Mouse (Mus musculus) left cerebral cortex, adult 9 months (tissue): ENCODE measurements around the gene Rrp8.
A peak's percentile ranks its signal among the peaks of the same experiment; 100 is the strongest.

Experiments used
- DNase-seq, 2 experiments: peaks; one replicate each; pipeline ENCODE4 v3.0.0; 2022; ENCODE audit warnings: low spot score in 2 of 2

Rrp8 gene

DNA sequence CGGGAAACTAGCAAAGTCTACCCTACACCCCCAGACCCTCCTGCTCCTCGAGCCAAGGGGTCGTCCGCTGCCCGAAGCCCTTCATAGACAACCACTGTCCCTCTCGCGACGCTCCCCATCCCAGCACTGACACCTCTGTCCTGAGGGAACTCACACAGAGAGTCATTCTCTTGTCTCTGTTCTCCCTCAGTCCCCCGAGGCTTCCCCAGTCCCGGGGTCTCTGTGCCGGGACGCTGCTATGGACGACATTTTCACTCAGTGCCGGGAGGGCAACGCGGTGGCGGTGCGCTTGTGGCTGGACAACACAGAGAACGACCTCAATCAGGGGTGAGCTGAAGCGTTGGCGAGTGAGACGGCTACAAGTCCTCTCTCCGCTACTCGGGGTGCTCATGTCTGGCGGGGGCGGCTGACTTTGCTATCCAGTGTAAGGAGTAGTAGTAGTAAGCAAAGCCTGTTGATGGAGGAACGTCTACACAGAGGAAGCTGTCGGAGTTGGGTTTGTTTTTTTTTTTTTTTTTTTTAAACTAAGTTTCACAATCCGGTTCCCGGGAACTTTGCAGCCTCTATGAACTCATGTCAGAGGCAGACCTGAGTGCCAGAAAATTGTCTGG, at the start of gene Rrp8:
Gene Rrp8 (minus strand): TSS at position 475 of the 611 bp plus-strand sequence.
- peak in 1 of 2 experiments; percentile 43 for DNase-seq

DNA sequence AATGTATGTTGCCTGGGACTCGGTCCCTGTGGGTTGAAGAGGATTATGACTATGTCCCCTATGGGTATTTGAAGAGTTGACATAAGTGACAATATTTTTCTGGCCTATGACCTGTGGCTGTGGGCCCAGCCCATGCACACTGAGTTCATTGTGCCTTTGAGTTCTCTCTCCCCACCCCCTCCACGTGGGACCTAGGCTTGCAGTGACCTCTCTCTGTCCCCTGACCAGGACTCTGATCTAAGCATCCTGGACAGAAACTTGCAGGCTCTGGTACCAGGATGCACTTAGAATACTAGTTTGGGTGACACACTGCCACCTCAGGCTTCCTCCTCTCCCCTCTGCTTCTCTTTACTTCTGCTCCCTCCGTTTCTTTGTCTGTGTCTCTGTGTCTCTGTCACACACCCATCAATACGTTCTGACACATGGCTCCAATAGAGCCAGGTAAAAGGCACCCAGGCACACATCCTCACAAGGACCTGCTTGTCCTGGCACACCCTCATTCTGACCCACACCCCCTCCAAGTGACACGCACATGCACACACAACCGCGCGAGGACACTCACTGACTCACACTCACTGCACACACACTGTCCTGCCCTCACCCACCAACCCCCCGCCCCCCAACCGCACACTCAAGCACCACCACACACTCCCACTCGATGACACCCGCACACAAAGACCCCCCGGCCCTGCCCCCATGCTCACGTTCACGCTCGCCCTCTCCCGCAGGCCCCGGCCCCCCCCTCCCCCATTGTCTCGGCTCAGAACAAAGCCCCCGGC, 49.5 kb upstream of the Rrp8 start:
- no peak for DNase-seq

DNA sequence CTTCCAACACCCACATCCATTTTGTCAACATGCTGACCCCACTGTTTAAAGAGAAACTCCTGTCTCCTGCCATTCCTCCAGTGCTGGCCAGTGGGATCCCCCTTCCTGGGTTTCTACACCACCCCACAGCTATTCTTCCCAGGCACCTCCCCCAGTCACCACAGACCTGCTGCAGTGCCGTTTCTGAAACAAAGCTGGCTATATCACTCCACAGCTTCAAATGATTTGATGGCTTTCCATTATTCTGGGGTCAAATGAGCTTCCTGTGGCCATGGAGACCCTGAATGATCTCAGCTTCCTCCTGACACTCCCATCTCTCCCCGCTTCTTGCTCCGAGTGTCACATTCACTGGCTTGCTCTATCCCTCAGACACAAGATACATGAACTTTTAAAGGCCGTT, 47.4 kb upstream of the Rrp8 start:
- no peak for DNase-seq

DNA sequence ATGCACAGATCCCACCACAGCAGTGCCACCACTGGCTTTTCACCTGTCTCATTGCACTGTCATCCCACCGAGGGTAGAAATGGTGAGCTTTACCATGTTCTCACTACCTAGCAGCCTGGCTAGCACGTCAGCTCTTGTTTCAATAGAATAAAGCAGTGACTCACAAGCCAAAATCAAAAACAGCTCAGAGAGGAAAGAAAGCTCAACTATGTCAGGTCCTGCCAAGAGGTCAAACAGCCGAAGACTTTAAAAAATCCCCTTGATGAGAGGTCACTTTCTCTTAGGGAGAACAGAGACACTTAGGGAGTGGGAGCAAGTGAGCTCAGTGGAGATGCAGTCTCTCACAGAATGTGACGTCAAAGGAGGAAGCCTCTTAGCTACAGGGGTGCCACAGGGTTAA, 46.7 kb upstream of the Rrp8 start:
- no peak for DNase-seq

DNA sequence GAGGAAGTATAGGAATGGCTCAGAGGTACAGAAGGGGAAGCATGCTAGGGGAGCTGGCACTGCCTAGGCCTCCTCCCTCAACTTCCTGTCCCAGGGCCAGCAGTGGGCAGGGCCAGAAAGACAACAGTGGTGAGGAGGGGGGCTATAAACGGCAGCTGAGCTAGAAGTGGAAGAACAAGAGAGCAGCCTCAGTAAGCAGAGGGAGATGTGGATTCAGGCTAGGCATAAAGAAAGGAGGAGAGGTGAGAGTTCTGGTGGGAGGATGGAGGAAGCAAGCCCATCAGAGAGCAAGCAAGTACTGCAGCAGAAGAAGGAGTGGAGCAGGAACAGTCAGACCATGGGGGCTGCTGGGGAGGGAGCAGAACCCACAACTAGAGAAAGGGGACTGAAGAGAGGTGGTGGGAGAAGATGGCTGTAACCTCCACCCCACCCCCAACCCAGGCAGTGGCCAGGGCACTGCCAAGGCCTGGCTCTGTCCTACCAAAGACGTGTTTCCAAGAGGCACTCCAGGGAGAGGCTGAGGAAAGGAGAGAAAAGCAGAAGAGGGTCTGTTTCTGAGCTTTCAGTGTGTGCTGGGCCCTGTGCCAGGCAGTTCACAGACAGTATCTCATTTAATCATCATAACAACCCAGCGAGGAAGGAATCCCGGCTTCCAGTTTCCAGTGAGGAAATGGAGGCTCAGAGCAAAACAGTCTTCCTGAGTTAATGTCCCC, 41.5 kb upstream of the Rrp8 start:
- no peak for DNase-seq

DNA sequence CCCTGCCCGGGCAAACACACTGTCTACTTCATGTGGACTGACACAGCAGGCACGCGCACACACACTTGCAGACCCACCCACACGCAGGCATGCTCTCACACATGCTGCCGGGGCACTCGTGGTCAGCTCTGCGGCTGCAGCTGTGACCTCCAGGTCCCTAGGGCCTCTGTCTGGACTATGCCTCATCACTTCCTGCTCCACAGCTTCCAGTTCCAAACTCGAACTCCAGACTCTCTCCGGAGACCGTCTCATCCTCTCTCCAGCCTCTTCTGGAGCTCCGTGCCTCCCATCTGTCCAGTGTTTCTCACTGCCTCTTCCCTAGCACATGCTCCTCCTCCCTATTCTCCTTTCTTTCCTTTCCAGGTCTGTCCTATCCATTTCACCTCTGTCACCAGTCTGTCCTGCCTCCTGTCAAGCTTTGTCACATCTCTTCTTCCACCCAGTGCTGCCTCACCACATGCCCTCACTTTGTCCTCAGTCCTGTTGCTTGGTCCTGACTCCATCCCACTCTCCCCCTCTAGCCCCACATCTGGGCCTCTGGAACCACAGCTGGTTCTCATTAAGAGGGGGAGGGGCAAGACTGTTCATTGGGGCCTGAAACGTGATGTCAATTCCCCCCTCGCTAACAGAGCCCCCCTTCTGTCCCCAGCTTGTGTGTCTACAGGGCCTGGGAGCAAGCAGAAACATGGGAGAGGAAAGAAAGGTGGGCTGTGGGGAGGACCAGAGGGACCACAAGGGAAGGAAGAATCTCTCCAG, 40.8 kb upstream of the Rrp8 start:
- no peak for DNase-seq

DNA sequence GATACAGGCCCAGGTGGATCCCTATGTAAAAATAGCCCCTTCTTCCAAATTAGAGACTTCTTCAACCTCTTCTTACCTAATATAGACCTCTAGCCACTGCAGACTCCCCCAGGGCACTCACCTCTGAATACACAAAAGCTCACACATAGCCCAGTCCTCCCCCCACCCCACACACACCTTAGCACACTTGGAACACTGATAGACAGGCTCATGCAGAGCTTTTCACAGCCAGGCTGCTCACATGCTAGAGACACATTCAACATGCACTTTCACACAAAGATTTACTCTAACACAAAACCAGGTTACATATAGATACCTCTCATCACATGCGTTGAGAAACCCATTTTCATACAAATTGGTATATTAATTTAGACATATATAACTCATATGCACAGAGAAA, 40.1 kb upstream of the Rrp8 start:
- no peak for DNase-seq

DNA sequence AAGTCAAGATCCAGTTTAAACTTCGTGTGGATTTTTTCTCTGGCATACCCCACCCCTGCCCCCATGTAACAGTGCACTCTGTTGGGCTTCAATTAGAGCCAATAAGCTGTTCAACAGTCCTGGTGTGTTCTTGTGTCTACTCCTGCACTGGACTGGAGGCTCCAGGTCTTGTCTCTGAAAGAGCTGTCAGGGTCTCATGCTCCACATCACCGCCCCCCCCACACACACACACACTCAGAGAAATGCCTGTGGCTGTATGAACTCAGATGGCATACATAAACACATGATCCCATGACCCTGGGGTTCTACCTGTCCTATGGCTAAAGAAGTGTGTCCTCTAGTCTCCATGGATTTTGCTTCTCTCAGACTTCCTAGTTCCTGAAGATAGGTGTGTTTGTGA, 38.8 kb upstream of the Rrp8 start:
- DNase-seq: no peak

DNA sequence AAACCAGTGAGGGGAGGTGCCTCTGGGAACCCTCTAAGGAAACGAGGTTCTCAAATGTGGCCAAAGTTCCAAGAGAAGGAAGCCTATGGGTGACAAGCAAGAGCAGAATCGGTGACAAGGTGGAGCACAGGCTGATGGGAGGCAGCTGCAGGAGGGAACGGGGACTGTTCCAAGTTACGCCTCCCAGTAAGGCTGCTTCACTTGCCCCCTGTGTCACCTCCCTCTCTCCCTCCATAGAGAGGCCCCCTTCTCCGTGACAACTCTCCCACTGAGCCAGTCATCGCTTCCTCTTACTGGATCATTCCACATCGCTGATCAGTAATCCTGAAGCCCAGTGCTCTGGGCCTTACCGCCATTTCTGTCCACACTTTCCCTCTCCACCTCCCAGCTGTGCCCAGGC, 37.5 kb upstream of the Rrp8 start:
- DNase-seq: no peak

DNA sequence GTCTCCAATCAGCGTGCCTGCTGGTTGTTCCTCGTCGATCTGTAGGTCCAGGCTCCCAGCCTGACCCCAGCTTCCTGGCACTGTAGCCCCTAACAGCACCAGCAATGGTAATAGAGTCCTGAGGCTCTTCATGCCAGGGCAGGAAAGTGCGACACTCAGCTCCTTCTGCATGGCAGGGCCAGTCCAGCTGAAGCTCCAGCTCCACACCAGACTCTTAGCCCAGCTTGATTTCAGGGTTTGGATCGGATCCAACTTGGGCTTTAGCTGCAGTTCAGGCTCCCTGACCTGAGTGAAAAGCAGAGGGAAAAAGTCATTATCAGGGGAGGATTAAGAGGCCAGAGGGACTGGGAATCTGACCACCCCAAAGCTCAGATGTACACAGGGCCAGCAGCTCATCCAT, 35.9 kb upstream of the Rrp8 start:
- DNase-seq: no peak

DNA sequence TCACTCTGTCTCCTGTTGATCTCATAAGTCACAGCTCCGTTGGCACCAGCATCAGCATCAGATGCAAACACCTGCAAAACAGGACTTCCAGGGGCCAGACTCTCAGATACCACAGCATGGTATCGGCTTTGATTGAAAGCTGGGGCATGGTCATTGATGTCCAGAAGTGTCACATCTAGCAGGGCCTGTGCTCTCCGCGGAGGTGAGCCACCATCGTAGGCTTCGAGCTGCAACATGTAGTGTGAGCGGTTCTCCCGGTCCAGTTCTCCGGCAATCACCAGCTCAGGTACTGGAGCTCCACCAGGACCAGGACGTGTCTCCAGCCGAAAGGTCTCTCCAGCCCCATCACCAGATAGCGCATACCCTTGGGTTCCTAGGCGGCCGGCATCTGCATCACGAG, 35.1 kb upstream of the Rrp8 start:
- DNase-seq: no peak

DNA sequence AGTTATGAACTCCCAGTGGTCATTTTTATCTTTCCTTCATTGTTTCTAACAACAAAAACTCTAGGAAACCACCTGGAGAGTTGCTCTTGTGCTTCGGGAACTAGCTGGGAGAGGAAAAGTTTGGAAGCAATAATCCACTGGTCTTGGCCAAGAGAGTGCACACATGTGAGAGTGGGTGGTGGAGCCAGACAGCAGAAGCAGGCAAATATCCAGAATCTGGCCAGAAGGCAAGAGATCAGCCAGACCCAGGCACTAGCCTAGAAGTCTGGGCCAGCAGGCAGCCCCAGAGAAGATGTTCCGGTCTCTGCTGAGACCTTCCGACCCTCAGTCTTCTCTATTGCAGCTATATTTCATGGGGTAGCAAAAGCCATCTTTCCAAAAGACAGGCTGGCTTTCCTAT, 32.8 kb upstream of the Rrp8 start:
- DNase-seq: no peak

DNA sequence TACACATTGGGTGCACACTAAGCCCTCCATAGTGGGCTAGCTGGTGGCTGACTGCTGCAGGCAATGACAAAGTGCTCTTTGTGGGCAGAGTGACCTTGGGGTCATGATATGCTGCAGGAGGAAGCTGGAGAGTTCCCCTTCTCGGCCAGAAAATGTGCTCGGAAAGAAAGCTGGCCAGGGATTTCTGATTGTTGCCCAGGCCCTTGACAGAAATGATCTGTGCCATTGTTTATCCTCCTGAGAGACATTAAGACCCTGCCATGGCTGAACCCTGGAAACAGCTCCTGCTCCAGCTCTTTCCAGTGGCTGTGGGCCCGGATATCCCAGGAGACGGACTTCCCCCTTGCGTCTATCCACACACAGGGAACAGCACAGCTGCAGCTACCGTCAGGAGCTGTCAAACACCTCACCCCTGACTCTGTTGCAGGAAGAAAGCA, 30.6 kb upstream of the Rrp8 start:
- no peak for DNase-seq

DNA sequence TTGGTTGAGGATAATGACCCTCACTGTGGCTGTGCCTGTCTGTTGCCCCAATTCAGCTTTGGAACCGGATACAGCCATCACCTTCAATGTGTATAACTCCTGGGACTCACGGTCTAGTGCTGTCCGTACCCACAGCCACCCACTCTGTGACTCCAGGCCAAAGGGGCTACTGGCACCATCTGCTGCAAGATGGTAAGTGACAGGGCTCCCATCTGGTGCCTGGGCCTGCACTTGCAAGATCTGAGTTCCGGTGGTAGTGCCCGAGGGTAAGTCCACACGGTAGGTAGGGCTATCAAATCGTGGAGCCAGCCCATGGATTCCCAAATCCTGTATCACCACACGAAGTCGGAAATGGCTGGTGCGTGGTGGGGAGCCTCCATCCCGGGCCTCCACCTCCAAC, 27.1 kb upstream of the Rrp8 start:
- DNase-seq: no peak

DNA sequence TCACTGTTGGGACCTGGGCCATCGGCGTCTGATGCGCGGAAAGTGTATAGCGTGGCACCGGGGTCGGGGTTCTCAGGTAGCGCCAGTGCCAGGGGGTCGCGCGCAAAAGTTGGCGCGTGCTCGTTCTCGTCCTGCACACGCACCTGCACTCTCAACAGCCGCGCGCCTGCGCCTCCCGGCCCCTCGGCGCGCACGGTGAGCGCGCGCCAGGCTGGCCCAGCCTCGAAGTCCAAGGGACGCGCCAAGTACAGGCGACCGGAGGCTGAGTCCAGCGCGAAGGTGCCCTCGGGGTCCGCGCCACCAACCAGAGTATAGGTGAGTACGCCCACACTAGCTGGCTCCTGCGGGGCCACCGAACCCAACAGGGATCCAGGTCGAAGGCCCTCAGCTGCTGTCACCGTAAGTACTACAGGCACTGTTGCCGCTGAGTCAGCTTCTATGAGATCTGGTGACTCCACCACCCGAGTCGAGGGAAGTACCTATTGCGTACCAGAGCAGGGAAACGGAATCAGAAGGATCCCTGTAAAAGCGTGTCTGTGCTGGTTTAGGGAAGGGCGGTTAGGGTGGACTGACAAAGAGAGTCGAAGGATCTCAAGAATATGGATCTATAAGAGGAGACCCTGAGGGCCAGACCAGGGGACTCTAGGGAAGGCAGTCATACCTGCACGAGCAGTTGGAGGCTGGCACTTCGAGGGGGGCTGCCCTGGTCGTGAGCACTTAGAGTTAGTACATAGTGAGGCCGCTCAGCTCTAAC, 25.5 kb upstream of the Rrp8 start:
- DNase-seq: no peak

DNA sequence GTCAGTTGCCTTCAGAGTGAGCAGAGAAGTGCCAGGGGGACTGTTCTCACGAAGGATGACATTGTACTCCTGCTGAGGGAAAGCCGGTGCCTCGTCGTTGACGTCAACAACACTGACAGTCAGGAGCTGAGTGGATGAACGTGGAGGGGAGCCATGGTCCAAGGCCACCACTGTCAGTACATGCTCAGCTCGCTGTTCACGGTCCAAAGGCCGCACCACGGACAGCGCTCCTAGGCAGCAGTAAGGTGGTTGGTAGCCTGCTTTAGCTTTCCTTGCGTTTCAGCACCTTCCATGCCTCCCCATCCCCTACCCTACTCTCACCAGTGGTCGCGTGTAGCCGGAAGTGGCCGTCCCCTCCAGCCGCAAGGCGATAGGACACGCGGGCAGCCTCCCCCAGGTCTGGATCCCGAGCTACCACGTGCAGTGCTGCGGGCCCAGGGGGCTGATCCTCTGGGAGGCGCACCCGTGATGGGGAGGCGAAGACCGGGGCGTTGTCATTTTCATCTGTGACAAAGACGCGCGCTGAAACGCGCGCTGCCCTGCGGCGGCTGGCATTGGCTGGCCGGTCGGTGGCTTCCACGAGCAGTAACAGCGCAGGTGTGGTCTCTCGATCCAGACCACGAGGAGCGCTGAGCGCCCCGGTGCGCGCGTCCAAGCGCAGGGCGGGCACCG, 24.8 kb upstream of the Rrp8 start:
- DNase-seq: no peak

DNA sequence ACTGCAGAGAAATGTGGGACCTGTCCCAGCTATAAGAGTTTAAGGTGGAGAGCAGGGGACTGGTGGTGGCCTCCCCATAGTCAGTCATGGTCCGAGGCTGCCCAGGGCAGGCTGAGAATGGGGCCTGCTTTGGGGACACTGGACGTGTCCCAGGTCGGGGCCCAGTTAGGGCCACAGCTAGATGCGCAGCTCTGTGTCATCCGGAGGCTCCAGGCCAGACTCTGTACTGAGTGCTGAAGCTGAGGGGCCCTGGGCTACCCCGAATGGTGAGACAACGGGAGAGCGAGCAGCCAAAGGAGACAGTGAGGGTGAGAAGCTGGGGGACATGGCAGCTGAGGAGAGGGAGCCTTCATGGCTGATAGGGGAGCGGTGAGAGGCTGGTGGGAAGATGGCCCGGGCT, 16.1 kb upstream of the Rrp8 start:
- no peak for DNase-seq

DNA sequence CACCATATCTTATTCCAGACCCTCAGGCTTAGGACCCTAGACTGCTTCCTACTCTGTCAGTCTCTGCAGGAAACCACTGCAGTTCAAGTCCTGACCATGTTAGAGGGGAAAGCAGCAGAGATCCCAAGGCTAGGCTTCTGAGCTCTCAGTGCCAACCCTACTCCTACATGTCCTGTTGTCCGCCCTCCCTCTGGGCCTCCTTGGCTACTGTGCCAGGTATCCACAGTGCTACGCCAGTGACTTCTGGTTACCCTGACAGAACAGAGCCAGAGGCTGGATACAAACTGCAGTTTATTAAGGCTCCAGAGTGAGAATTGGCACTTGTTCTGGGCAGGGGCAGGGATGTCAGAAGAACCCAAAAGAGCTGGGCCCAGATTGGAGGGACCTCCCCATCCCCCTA, 15.5 kb upstream of the Rrp8 start:
- DNase-seq: no peak

DNA sequence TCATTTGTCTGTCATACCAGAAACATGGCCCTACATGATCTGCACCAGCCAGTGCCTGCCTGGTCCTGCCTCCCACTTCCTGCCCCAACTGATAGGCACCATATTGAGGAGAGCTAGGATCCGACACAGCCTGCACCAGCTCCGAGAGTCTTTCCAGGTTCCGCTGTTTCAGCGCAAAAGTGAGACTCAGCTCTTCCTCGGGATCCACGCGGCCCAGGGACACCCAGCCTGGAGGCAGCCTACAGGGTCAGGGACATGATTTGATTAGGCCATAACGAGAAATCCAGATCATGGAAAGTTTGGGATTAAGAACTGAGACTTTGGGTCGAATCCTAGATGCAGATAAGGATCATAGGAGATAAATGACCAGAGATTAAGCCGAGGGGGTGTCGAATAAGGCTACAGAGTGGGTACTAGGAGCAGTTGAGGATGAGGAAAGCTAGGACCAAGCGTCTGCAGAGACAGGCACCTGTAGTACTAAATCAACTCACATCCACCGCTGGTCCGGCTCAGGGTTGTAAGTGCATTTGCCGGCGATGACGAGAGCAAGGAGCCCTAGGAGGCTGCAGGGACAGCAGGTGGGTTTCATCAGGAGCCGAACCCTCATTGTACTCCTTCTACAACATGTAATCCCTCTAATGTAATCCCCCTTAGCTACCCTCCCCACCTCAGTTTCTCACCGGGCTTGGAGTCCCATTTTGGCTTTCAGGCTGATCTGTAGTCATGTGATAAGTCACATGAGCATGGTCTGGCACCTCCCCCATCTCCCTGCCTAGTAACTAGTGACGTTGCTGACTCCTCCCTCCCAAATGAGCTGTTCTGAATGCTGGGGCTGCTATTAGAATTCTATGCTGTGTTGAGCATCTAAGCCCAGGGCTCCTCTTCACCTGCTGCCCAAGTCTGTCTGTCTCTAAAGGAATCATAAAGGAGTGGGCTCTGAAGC, 14.6 kb upstream of the Rrp8 start, which contains the start of gene Tpp1:
Gene Tpp1 (minus strand): TSS at position 745 of the 943 bp plus-strand sequence.
- peak; percentile 94 to 98 for DNase-seq

DNA sequence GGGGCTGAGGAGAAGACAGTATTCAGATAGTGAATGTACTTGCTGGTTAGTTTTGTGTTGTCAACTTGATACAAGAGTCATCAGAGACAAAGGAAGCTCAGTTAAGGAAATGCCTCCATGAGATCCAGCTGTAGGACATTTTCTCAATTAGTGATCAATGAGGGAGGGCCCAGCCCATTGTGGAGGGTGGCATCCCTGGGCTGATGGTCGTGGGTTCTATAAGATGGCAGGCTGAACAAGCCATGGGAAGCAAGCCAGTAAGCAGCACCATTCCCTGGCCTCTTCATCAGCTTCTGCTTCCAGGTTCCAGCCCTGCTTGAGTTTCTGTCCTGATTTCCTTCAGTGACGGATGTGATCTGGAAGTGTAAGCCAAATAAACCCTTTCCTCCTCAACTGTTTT, 10.6 kb upstream of the Rrp8 start:
- DNase-seq: no peak
